Mouse (Mus musculus): ENCODE results near the gene Cracr2a. TPM values are rescaled to one million over a fixed set of nuclear protein-coding genes. Genes with fewer than 3 reads are reported as not detected.

Gene Cracr2a
- 4.0 TPM for polyA plus RNA-seq (2014; fragmentation: Illumina TruSeq; extraction: RNeasy Lipid Tissue Mini Kit (QIAGEN cat#74804); ENCODE audit: insufficient read depth, low read depth, low replicate concordance)

GRCm38 (mm10) chr6:127561231-127562020 lies at the start of gene Cracr2a:
Gene Cracr2a (plus strand): TSS chr6:127561338.

Other genes with a start within 250 kb of the Cracr2a start
- 5.4 TPM for gene Parp11, start 114.5 kb upstream of the Cracr2a start, polyA plus RNA-seq (2014; fragmentation: Illumina TruSeq; extraction: RNeasy Lipid Tissue Mini Kit (QIAGEN cat#74804); ENCODE audit: insufficient read depth, low read depth, low replicate concordance)
- gene Prmt8, start 208.1 kb downstream of the Cracr2a start, polyA plus RNA-seq (2014; fragmentation: Illumina TruSeq; extraction: RNeasy Lipid Tissue Mini Kit (QIAGEN cat#74804); ENCODE audit: insufficient read depth, low read depth, low replicate concordance), result 8.4 TPM

Data from lung, adult 10 weeks (tissue).